Mouse (Mus musculus) adrenal gland, adult 8-10 months (tissue): ENCODE data around the gene Appbp2. TPM values are rescaled to one million over a fixed set of nuclear protein-coding genes. Genes with fewer than 3 reads are reported as not detected.

Source experiments
- DNase-seq: peaks from one replicate; pipeline ENCODE4 v3.0.0; 2022
- total RNA-seq, 4 experiments: library from RNA; stranded (reverse); gene quantifications; 2 replicates each; pipeline ENCODE4 v1.2.4; 2022

Gene Appbp2
- total RNA-seq, result 10 to 100 TPM; 40.1 to 49.0 (median 44.8) TPM

DNA sequence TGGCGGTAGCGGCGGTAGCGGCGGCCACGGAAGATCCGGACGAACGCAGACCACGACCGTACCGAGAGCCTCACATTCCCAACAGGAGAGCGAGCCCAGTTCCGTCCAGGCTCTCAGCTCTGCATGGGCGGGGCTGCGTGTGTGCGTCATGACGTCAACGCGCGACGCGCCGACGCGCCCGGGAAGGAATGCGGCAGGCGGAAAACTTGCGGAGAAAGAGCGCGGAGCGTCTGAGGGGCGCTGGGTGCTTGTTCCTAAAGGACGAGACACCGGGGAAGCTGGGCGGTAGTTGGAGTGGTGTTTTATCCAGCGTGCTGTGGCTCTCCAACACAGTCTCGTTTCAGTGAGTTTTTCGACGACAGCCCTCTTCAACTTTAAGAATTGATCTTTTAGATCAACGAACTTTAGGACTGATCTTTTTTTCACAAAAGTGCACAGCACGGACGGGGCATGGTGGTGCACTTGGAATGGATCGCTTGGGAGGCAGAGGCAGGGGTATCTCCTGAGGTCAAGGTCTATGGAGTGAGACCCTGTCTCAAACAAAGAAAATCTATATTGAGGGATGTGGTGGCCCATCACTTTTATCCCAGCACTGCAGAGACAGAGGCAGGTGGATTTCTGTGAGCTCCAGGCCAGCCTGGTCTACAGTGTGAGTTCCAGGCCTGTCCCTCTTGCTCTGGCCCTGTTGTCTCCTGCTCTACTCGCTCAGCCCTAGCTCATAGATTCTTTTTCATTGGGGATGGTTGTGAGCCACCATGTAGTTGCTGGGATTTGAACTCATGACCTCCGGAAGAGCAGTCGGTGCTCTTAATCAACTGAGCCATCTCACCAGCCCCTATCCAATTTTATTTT lies at the start of gene Appbp2:
Gene Appbp2 (minus strand): TSS at position 141 of the 852 bp plus-strand sequence.
- DNase-seq, result peak; percentile 87

DNA sequence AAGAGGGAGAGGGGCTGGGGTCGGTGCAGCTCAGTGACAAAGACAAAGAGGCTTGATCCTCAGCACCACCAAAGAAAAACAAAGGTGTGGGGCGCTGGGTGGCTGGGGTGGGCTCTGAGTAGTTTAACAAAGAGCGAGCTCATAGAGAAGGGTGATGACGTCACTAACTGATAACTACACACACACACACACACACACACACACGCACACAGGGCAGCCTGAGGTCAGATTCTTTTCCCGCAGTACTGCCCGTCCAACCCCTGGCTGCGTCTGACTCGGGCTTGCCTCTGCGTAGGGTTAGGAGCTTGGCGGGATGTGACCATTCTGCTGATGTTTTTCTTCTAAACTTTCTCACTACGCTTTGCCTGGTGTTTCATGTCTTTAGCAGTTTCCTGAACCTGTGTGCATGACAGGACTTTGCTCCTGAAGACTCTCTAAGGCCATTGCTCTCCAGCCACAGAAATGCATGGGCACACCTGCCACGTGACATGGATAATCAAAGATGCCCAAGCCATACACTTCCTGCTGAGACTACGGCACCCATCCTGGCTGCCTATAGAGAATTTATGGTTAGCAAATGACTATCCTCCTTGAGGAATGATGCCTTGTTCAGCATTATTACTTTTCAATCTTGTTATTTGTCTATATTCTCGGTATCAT lies 46.4 kb upstream of the Appbp2 start:
- no peak for DNase-seq

DNA sequence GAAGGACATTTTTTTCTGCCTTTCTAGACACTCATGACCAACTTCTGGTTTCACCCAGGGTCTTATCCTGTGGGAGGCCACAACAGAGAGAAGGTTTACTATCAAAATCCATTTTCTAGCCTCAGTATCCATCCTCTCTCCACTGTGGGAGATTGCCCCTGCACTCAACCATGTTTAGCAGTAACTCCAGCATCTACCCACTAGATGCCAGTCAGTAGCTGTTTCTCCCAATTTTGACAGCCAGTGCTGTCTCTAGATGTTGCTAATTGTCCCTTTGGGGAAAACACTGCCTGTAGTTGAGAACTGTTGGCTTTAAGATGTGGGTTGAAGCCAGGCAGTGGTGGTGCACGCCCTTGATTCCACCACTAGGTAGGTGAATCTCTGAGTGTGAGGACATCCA lies 43.2 kb upstream of the Appbp2 start:
- DNase-seq, result no peak

DNA sequence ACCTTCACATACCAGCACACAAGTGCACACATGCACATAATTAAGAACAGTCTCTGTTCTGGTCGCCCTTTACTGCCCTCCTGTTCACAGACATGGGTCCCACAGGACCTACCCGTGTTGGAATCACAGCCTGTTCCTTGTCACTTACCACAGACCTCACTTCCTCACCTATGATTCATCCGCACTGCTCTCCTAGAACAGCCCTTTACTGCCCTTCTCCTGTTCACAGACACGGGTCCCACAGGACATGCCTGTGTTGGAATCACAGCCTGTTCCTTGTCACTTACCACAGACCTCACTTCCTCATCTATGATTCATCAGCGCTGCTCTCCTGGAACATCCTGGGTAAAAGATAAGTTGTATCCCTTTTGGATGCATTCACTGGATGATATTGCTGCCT lies 42.7 kb upstream of the Appbp2 start:
- DNase-seq, result no peak

DNA sequence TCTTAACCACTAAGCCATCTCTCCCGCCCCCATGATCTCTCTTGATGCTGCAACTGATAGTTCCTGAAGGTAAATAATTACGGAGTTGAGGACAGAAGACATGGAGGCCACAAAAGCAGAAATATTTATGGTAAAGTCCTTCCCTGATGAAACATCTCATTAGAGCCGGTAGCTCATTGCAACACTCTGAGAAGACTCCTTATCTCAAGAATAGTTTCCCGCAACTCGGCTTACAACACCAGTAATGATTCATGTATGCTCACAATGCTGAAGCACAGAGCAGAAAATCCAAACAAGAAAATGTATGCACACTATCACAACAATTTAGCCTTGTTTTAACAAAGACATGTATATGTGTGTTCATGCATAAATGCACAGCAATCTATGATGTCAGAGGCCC lies 40.2 kb upstream of the Appbp2 start:
- DNase-seq, result no peak

DNA sequence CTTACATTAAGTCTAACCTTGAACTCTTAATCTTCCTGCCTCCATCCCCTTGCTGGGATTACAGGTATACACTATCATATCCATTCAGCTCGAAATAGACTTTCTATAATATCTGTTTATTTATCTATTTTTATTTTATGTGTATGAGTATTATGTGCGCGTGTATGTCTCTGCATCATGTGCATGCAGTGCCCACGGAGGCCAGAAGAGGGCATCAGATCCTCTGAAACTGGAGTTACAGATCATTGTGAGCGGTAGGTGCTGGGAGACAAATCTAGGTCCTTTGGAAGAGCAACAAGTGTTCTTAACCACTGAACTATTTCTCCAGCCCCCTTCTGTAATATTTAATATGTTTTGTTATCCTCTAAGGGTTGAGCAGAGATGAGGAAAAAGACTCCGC lies 38.4 kb upstream of the Appbp2 start:
- DNase-seq, result no peak

DNA sequence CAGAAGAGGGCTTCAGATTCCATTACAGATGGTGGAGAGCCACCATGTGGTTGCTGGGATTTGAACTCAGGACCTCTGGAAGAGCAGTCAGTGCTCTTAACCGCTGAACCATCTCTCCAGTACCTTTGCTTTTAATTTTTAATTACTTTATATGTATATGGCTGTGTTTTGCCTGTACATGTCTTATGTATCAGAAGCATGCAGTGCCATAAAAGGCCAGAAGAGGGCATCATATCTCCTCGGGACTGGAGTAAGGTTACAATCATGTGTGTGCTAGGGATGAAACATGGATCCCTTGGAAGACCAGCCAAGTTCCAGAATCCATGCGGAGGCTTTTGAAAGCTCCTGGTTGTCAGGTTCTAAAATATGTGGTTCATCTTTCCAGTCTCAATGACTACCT lies 35.7 kb upstream of the Appbp2 start:
- no peak for DNase-seq

DNA sequence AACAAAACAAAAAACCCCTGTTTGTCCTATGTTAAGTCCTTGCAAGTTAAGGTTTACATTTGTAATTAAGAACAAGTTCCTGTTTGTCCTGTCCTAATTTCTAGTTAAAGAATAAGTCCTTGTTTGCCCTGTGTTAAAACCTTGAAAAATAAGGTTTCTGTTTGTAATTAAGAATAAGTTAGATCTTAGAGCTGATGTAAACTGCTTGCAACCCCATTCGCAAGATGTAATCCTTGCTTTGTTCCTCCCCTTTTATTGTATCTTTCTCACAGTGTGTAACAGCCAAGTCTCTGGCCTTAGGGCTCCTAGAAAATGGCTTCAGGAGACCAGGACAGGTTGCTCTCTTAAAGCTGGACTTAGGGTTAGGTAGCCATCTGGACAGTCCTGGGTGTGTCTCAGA lies 32.5 kb upstream of the Appbp2 start:
- no peak for DNase-seq

DNA sequence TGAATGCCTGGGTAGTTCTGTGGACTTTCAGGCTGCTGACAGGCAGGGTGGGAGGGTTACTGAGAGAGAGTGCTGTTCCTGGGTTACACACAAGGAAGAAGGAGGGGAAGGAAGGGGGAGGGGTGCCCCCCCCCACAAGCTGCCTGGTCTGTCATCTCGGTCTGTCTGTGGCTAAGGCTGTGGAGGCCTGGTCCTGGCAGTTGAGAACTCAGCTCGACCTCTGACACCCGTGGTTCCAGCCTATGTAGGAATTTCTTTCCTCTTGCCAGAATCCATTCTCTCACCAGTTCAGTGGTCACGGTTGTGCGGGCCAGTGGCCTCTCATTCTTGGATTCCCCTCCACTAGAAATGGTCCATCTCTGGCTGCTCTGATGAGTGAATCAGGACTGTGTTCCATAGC lies 29.7 kb upstream of the Appbp2 start:
- no peak for DNase-seq

DNA sequence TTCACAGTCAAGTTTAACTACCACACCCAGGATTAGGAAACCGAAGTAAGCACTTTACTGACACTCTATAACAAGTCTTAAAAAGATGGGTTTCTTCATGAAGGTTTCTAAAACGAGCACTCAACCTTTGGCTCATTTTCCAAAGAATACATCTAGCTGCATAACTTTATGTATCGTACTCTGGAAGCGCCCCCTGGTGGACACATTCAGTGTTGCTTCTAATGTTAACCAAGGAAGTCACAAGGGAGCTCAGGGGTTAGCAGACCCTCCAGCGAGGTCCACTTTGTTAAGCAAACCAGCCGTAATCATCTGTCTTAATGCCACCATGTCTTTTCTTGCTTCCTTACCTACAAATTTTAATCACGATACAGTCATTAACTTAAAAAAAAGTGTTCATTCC lies 26.3 kb upstream of the Appbp2 start:
- peak; percentile 43 for DNase-seq

DNA sequence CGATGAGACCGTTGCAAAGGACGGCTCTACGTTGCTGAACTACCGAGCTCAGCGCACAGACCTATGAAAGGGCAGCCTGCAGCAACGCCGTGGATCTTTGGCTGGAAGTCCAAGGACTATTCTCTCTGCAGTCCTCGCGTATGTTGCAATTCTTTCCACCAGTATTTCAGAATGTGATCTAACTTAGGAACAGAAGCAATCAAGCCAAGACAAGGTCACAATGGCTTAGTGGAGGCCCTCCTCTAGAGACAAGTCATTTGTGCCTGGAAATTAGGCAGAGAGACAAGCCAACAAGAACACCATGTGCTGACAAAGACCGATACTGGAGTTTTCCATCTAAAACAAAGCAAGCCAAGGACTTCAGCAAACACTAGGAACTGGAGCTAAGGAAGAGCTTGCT lies 24.0 kb upstream of the Appbp2 start:
- DNase-seq, result peak; percentile 77

DNA sequence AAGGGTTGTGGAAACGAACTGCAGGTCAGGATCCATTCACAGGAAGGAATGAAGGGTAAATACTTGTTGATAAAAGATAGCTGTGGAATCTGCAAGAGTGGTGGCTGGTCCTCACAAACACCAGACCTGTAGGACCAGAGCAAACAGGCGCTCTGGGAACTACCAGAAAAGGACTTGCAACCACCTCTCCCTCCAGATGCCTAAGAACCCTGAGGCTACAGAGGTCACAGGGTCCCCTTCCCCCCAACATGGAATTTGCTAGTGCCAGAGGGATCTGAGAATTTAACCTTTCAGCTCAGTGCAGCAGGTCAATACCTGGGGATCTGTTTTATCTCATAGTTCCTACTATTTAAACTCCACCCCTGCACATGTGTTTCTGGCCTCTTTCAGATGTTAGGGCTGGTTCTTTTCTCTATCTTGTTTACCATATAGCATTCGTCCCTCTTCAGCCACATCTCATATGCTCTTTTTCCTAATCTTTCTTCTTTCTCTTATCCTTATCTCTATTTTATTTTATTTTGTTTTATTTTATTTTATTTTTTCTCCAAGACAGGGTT lies 20.6 kb upstream of the Appbp2 start:
- no peak for DNase-seq

DNA sequence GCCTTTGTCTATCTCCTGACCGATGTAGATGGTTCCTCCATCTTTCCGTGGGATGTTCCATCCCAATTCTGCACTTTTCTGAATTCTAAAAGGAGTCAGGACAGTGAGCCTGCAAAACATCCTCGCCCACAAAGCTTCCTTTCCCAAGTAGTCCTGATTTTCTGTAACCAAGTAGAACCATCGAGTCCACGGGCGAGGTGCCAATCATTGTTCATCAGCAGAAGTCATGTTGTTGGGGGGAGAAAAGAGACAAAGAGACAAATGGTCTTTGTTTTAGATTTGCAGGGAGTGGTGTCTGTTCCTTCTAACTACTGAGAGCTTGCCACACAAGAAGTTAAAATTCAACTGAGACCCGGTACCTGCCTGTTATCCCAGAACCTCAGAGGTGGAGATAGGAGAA lies 18.7 kb upstream of the Appbp2 start:
- DNase-seq, result no peak

DNA sequence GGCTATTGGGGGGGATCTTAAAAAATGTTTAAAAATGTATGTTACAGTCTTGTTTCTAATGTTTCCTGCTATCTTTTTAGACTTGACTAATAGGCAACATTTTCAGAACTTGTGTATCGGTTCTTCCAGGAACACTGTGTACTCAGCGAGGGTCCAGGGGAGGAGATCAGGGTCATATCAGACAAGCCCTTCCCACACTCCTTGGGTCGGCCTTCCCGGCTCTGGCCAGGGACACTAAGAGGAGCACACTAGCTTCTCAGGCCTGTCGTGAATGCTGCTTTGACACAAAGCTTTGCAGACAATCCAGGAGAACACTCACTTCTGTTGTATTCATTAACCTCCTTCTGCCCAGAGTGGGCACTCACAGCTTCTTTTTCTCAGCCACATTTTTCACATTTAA lies 18.1 kb upstream of the Appbp2 start:
- no peak for DNase-seq

DNA sequence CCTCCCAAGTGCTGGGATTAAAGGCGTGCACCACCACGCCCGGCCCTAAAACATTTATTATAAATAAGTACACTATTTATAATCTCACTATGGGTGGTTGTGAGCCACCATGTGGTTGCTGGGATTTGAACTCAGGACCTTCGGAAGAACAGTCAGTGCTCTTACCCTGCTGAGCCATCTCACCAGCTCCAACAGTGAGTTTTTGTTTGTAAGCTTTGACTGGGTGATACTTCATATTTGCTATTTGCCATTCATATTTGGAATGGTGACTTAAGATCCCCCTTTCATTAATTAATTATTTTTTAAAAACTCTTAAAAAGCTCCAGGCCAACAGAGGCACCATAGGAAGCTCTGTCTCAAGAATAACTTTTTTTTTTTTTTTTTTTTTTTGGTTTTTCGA lies 17.0 kb upstream of the Appbp2 start:
- no peak for DNase-seq

DNA sequence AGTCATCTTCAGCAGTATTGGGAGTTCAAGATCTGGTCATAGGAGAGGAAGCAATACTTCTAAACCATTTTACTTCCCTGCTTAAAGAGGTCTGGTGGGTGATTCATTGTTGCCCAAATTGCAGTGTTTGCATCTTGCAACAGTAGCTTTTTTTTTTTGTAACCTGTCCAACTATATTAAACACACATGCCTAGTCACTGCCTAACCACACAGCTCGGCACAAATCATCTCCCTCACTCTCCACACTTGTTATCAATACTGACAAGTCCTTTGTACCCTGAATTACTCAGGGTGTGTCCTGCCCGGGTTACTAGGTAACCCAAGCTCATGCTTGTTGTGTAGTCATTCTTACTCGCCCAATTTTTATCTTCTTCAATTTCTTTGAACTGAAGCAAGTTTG lies 15.5 kb upstream of the Appbp2 start:
- no peak for DNase-seq

DNA sequence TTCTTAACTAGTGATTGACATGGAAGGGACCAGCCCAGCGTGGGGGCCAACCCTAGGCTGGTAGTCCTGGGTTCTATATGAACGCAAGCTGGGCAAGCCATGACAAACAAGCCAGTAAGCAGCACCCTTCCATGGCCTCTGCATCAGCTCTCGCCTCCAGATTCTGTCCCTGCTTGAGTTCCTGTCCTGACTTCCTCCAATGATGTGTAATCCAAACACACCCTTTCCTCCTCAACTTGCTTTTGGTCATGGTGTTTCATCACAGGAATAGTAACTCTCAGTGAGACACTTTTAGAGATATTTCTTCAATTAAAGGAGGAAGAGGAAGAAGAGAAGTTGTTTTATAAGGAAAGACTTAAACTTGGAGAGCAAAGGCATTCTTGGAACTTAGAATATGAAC lies 14.4 kb upstream of the Appbp2 start:
- no peak for DNase-seq

DNA sequence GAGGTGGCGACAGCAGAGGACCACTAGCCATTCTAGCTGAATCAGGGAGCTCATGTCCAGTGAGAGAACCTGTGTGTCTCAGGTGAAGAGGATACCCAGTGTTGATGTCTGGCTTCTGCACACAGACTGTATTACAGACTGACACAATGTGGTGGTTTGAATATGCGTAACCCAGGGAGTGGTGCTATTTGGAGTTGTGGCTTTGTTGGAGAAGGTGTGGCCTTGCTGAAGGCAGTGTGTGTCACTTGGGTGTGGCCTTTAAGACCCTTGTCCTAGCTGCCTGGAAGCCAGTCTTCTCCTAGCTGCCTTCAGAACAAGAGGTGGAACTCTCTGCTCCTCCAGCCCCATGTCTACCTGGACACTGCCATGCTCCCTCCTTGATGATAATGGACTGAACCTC lies 13.2 kb upstream of the Appbp2 start:
- DNase-seq, result no peak

DNA sequence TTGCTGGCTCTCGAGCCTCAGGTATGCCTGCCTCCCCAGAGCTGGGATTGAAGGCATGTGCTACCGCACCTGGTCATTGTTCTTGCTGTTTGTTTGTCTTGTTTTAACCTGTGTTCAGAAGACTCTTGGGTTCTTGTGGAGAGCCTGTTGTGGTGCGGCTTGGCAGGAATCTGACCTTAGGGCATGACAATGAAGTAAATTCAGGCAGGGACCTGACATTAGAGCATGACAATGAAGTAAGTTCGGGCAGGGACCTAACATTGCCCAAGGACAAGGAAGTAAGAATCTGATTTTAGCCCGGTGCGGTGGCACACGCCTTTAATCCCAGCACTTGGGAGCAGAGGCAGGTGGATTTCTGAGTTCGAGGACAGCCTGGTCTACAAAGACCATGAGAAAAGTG lies 6.3 kb upstream of the Appbp2 start:
- no peak for DNase-seq

DNA sequence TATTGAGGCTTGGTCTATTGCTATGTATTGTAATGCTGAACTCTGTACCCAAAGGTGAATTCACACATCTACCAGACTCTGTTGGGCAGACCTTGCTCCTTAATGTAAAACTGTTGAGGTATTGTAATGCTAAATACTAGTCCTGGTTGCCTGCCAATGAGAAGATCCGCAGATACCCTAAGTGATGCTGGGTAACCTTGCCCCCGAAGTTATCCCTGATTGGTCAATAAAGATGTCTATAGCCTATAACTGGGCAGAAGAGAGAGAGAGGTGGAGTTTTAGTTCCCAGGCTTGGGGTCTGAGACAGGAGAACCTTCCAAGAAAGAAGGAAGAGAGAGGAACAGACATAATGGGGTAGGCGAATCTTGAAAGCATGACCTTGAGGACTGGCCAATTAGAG lies 5.3 kb upstream of the Appbp2 start:
- DNase-seq, result no peak

DNA sequence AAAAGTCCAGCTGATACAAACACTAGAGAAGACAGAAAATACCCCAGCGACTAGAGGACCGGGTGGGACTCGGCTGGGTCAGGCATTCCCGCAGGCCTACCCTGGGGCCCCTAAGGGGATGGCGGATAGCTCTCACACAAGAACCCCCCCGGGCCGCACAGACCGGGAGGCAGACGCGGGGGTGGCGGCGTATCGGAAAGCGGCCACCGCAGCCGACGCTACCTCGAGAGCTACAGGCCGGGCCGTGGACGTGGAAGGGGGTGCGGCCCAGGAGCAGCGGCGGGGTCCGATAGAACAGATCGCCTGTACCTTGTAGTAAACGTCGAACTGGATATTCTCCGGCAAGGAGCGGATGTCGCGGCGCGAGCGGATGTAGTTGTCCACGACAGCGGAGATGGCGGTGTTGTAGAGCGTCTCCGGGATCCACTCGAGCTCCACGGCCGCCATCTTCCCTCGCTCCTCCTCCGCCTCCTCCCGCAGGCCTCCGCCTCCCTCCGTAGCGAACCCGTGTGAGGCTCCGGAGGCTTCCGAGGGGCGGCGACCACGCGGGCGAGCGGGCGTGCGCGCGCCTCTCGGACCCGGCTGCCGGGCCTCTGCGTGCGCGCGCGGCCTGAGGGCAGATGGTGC lies 454 bp downstream of the Appbp2 start:
- peak; percentile 76 for DNase-seq

DNA sequence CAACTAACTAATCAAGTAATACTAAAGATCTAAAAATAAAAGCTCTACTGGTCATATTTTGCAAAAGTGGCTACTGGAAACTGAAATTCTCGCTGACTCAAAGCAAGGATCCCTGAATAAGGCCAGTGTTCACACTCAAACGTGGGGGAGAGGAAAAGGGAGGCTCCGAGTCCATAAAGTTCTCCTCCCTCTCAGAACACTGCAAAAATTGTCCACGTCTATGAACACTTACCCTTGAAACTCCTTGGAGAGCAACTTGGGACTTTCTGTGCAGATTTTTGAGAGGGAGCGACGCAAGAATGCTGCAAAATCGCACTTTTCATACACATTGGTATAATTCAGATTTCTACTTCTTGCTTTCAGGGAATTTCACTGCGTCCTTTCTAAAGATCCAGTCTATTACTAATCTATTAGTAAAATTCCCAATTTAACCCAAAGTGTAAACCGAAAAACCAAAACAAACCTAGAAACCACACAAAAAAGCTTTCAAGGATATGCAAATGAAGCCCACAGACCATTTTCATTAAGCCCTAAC lies 1.2 kb downstream of the Appbp2 start:
- no peak for DNase-seq

DNA sequence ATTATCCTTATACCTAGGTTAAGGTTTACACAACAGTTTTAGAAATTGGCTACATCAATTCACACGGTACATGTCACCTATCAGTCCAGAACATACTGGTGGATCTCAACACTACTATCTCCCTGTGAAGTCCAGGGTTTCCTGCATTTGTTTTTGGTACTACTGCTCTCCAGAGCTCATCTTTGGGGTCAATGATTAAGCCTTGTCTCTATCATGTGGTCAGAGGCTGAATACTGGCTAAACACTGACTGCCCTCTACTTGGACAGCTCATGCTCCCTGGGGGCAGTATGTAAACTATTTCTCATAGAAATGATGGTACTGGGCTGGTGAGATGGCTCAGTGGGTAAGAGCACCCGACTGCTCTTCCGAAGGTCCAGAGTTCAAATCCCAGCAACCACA lies 11.7 kb downstream of the Appbp2 start:
- DNase-seq, result no peak
